Mouse (Mus musculus) CH12.LX (cell line): ENCODE measurements around the gene Adap1. TPM values are rescaled to one million over a fixed set of nuclear protein-coding genes. Genes with fewer than 3 reads are reported as not detected.

Experiments used
- DNase-seq: peaks from one replicate; pipeline ENCODE4 v3.0.0-alpha.2; 2013; ENCODE audit errors: extremely low read depth
- H3K27ac ChIP-seq: 2 replicates; pipeline ENCODE4 v1.5.1; 2012; ENCODE audit warnings: low read depth, mild to moderate bottlenecking, control low read depth, moderate library complexity; ENCODE audit not compliant: insufficient read depth
- H3K27me3 ChIP-seq: replicated peaks from 2 replicates; pipeline ENCODE3; 2012; ENCODE audit warnings: inconsistent platforms
- H3K36me3 ChIP-seq, 2 experiments: replicated peaks in 1 of 2; 2 replicates each; pipeline versions ENCODE3 to v1.6.1; 2012; ENCODE audit warnings: inconsistent platforms in 1 of 2, low read length in 1 of 2, mild to moderate bottlenecking in 1 of 2, mixed read lengths in 1 of 2, moderate library complexity in 1 of 2; ENCODE audit not compliant: control insufficient read depth in 1 of 2, insufficient read depth in 1 of 2
- H3K4me1 ChIP-seq, 2 experiments: 2 replicates each; pipeline ENCODE4 v1.6.1; 2012; ENCODE audit warnings: inconsistent platforms in 1 of 2, moderate library complexity in 1 of 2; ENCODE audit not compliant: insufficient read depth in 2 of 2, control insufficient read depth in 1 of 2
- H3K4me2 ChIP-seq: 2 replicates; pipeline ENCODE4 v1.6.1; 2012; ENCODE audit warnings: low read depth, mild to moderate bottlenecking, control low read depth; ENCODE audit not compliant: poor library complexity, insufficient read depth, severe bottlenecking
- H3K4me3 ChIP-seq, 3 experiments: fragments of 150-350 bp in 1 of 3; sonication (generic) in 1 of 3; replicated peaks in 1 of 3; 2 replicates each; pipeline versions ENCODE3 to v1.5.1; 2011 to 2012; ENCODE audit warnings: low read depth in 2 of 3, low read length in 2 of 3, mild to moderate bottlenecking in 2 of 3, moderate library complexity in 2 of 3, control low read depth in 1 of 3, improper control_type of control experiment in 1 of 3, inconsistent platforms in 1 of 3, mixed read lengths in 1 of 3; ENCODE audit not compliant: poor library complexity in 1 of 3
- H3K79me2 ChIP-seq: replicated peaks from 2 replicates; pipeline ENCODE4 v1.6.1; 2012; ENCODE audit warnings: mild to moderate bottlenecking, moderate library complexity; ENCODE audit not compliant: control insufficient read depth, poor library complexity, insufficient read depth, severe bottlenecking; ENCODE audit errors: extremely low read depth
- H3K9ac ChIP-seq: 2 replicates; pipeline ENCODE4 v1.6.1; 2012; ENCODE audit warnings: low read depth, mild to moderate bottlenecking, control low read depth, moderate library complexity; ENCODE audit not compliant: insufficient read depth
- H3K9me3 ChIP-seq: replicated peaks from 2 replicates; pipeline ENCODE3; 2012; ENCODE audit warnings: low read length, inconsistent platforms, mixed read lengths
- BHLHE40 ChIP-seq: IDR thresholded peaks from 2 replicates; pipeline ENCODE4 v1.6.1; 2011; ENCODE audit warnings: mild to moderate bottlenecking, low read depth, low read length, improper control_type of control experiment
- CHD1 ChIP-seq: IDR thresholded peaks from 2 replicates; pipeline ENCODE4 v1.6.1; 2012; ENCODE audit warnings: low read depth, low read length, improper control_type of control experiment, inconsistent platforms
- CHD2 ChIP-seq: IDR thresholded peaks from 2 replicates; pipeline ENCODE4 v1.6.1; 2011; ENCODE audit warnings: low read length, improper control_type of control experiment
- CTCF ChIP-seq, 2 experiments: IDR thresholded peaks in 1 of 2; conservative IDR thresholded peaks in 1 of 2; 2 replicates each; pipeline ENCODE4 v1.5.1; 2011 to 2012; ENCODE audit warnings: low read depth in 2 of 2, low read length in 2 of 2, improper control_type of control experiment in 1 of 2, inconsistent platforms in 1 of 2, mild to moderate bottlenecking in 1 of 2, moderate library complexity in 1 of 2
- E2F4 ChIP-seq: IDR thresholded peaks from 2 replicates; pipeline ENCODE4 v1.6.1; 2011; ENCODE audit warnings: low read depth, low read length, improper control_type of control experiment; ENCODE audit not compliant: insufficient replicate concordance
- ELF1 ChIP-seq: IDR thresholded peaks from 2 replicates; pipeline ENCODE4 v1.6.1; 2014; ENCODE audit warnings: low read depth, mild to moderate bottlenecking, inconsistent platforms, low read length, improper control_type of control experiment
- EP300 ChIP-seq: IDR thresholded peaks from 2 replicates; pipeline ENCODE4 v1.6.1; 2011; ENCODE audit warnings: low read length, improper control_type of control experiment
- ETS1 ChIP-seq: conservative IDR thresholded peaks from 2 replicates; pipeline ENCODE4 v1.6.1; 2012; ENCODE audit warnings: low read depth, mild to moderate bottlenecking, inconsistent platforms, low read length, improper control_type of control experiment, moderate library complexity
- GABPA ChIP-seq: IDR thresholded peaks from 2 replicates; pipeline ENCODE4 v1.6.1; 2012; ENCODE audit warnings: low read depth, low read length, improper control_type of control experiment, inconsistent platforms; ENCODE audit not compliant: insufficient replicate concordance
- HCFC1 ChIP-seq: IDR thresholded peaks from 2 replicates; pipeline ENCODE4 v1.6.1; 2012; ENCODE audit warnings: low read depth, mild to moderate bottlenecking, inconsistent platforms, low read length, improper control_type of control experiment
- JUN ChIP-seq: IDR thresholded peaks from 2 replicates; pipeline ENCODE4 v1.6.1; 2011; ENCODE audit warnings: low read depth, mild to moderate bottlenecking, low read length, improper control_type of control experiment, moderate library complexity; ENCODE audit not compliant: insufficient read depth
- JUND ChIP-seq: conservative IDR thresholded peaks from 2 replicates; pipeline ENCODE4 v1.6.1; 2011; ENCODE audit warnings: low read depth, low read length, improper control_type of control experiment
- KAT2A ChIP-seq: IDR thresholded peaks from 2 replicates; pipeline ENCODE4 v1.6.1; 2012; ENCODE audit warnings: low read length, improper control_type of control experiment, inconsistent platforms; ENCODE audit not compliant: insufficient replicate concordance
- MAFK ChIP-seq: IDR thresholded peaks from 2 replicates; pipeline ENCODE4 v1.6.1; 2011; ENCODE audit warnings: low read length, improper control_type of control experiment; ENCODE audit not compliant: insufficient replicate concordance
- MAZ ChIP-seq: IDR thresholded peaks from 2 replicates; pipeline ENCODE4 v1.6.1; 2012; ENCODE audit warnings: low read depth, mild to moderate bottlenecking, inconsistent platforms, low read length, improper control_type of control experiment, moderate library complexity
- MEF2A ChIP-seq: IDR thresholded peaks from 2 replicates; pipeline ENCODE4 v1.6.1; 2014; ENCODE audit warnings: low read depth, mild to moderate bottlenecking, inconsistent platforms, low read length, improper control_type of control experiment, borderline replicate concordance
- MXI1 ChIP-seq: IDR thresholded peaks from 2 replicates; pipeline ENCODE4 v1.6.1; 2011; ENCODE audit warnings: mild to moderate bottlenecking, low read depth, low read length, improper control_type of control experiment
- MYC ChIP-seq: IDR thresholded peaks from 2 replicates; pipeline ENCODE4 v1.6.1; 2011; ENCODE audit warnings: low read depth, mild to moderate bottlenecking, improper control_type of control experiment, low read length
- NELFE ChIP-seq: IDR thresholded peaks from 2 replicates; pipeline ENCODE4 v1.6.1; 2011; ENCODE audit warnings: low read depth, low read length, improper control_type of control experiment
- NRF1 ChIP-seq: IDR thresholded peaks from 2 replicates; pipeline ENCODE4 v1.6.1; 2014; ENCODE audit warnings: low read depth, mild to moderate bottlenecking, inconsistent platforms, low read length, improper control_type of control experiment, moderate library complexity
- PAX5 ChIP-seq: IDR thresholded peaks from 2 replicates; pipeline ENCODE4 v1.6.1; 2012; ENCODE audit warnings: low read length, inconsistent platforms, mixed read lengths
- POLR2A ChIP-seq: IDR thresholded peaks from 2 replicates; pipeline ENCODE4 v1.6.1; 2011; ENCODE audit warnings: low read depth, mild to moderate bottlenecking, improper control_type of control experiment, low read length
- POLR2AphosphoS2 ChIP-seq: IDR thresholded peaks from 2 replicates; pipeline ENCODE4 v1.6.1; 2011; ENCODE audit warnings: low read depth, low read length, improper control_type of control experiment
- RAD21 ChIP-seq: IDR thresholded peaks from 2 replicates; pipeline ENCODE4 v1.6.1; 2011; ENCODE audit warnings: low read depth, mild to moderate bottlenecking, low read length, improper control_type of control experiment, moderate library complexity
- RCOR1 ChIP-seq: conservative IDR thresholded peaks from 2 replicates; pipeline ENCODE4 v1.6.1; 2012; ENCODE audit warnings: low read depth, mild to moderate bottlenecking, inconsistent platforms, low read length, improper control_type of control experiment
- SIN3A ChIP-seq: IDR thresholded peaks from 2 replicates; pipeline ENCODE4 v1.6.1; 2012; ENCODE audit warnings: low read length, improper control_type of control experiment, inconsistent platforms
- SMC3 ChIP-seq: IDR thresholded peaks from 2 replicates; pipeline ENCODE4 v1.6.1; 2011; ENCODE audit warnings: low read depth, low read length, improper control_type of control experiment
- TCF12 ChIP-seq: IDR thresholded peaks from 2 replicates; pipeline ENCODE4 v1.6.1; 2014; ENCODE audit warnings: low read depth, mild to moderate bottlenecking, inconsistent platforms, low read length, improper control_type of control experiment
- UBTF ChIP-seq: IDR thresholded peaks from 2 replicates; pipeline ENCODE4 v1.6.1; 2012; ENCODE audit warnings: low read depth, mild to moderate bottlenecking, inconsistent platforms, low read length, improper control_type of control experiment, moderate library complexity
- USF1 ChIP-seq: IDR thresholded peaks from 2 replicates; pipeline ENCODE4 v1.6.1; 2014; ENCODE audit warnings: low read depth, mild to moderate bottlenecking, inconsistent platforms, low read length, improper control_type of control experiment
- USF2 ChIP-seq: conservative IDR thresholded peaks from 2 replicates; pipeline ENCODE4 v1.6.1; 2011; ENCODE audit warnings: low read depth, low read length, improper control_type of control experiment
- ZC3H11A ChIP-seq: IDR thresholded peaks from 2 replicates; pipeline ENCODE4 v1.6.1; 2012; ENCODE audit warnings: low read depth, mild to moderate bottlenecking, inconsistent platforms, low read length, improper control_type of control experiment
- ZMIZ1 ChIP-seq: IDR thresholded peaks from 2 replicates; pipeline ENCODE4 v1.6.1; 2012; ENCODE audit warnings: low read depth, mild to moderate bottlenecking, inconsistent platforms, low read length, improper control_type of control experiment
- ZNF384 ChIP-seq: IDR thresholded peaks from 2 replicates; pipeline ENCODE4 v1.6.1; 2012; ENCODE audit warnings: low read depth, low read length, improper control_type of control experiment, inconsistent platforms
- dilution Hi-C: fragments of 300-500 bp; cut with MboI; formaldehyde crosslinking; loops from 2 replicates; pipeline ENCODE4 v1.14.3; 2020; ENCODE audit warnings: low sequenced_read_pairs; ENCODE audit not compliant: extremely low pct_unique_long_range_greater_than_20kb, extremely low pct_ligation_motif_present
- in situ Hi-C: fragments of 300-500 bp; cut with MboI; formaldehyde crosslinking; loops from 3 replicates; pipeline ENCODE4 v1.14.3; 2019; ENCODE audit warnings: low sequenced_read_pairs, low pct_ligation_motif_present, low pct_unique_long_range_greater_than_20kb, mixed read lengths
- polyA plus RNA-seq: library from polyadenylated mRNA; unstranded; fragments of >175 nt; gene quantifications from 2 replicates; pipeline ENCODE4 v1.2.1, GENCODE M21; 2012; ENCODE audit warnings: low read depth; ENCODE audit not compliant: insufficient read length
- total RNA-seq, 2 experiments: library from RNA; depleted of rRNA; stranded (reverse); fragments of 300-350 nt in 1 of 2; fragments of >200 nt in 1 of 2; gene quantifications; 2 replicates each; pipeline ENCODE4 v1.2.3; 2012 to 2014

The Adap1 gene
- total and polyA plus RNA-seq, 3 experiments: 53.9 to 73.2 (median 70.7) TPM

DNA sequence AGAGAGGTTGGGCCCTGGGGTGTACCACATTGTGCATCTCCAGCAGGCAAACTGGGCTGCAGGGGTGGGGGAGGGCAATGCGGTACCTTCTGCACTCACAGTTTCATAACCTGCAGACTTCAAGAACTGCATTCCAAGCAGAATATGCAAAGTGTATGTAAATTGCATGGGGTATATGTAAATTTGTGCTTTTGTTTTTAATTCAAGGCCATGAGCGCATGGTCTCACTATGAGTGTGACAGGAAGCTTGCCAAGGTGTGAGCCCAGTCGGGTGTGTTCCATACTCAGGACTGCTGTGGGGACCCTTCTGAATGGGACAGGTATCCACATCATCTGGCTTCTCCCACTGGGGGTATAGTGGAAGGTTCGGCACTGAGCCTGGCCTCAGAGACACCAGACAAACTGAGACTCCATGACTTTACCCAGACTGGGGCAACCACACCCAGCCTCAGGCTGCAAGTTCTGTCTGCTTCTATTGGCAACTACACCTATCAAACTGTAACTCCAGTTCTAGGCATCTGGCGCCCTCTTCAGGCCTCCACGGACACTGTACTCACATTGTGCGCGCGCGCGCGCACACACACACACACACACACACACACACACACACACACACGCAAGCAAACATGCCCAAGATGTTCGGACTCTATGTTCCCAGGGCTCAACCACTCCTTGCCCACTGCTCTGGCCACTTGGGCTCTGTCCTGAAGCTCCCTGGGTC is 41.8 kb downstream of the Adap1 start (continued):
- peak; percentile 92 for TF ChIP-seq RCOR1
- TF ChIP-seq ZNF384: no peak
- no peak; the same call in 1 of the 2 replicates for TF ChIP-seq RAD21
- TF ChIP-seq GABPA: no peak
- TF ChIP-seq USF1: no peak
- no peak for TF ChIP-seq ELF1
- no peak for TF ChIP-seq NRF1
- peak; percentile 89 for TF ChIP-seq EP300
- peak; percentile 98 for TF ChIP-seq JUN
- TF ChIP-seq SMC3: no peak
- TF ChIP-seq MYC: peak; percentile 94

DNA sequence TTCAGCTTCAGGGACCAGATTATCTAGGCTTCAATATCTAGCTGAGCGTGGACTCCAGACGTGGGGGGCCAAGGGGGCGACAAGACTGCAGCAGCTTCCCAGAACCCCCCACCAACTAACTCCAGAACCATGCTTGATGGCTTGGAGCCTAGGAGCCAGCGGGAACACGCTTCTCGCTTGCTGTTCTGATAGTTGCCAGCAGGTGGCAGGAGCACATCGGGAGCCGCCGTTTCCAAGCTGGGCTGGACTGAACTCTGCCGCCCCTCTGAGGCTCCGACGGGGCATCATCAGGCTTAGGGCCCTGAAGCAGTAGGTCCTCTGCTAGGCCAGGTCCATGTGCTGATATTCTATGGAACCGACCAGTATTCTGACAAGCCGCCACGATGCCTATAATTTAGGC is 43.2 kb downstream of the Adap1 start:
- H3K27me3 ChIP-seq: no peaks in the 10 kb centered on the region
- peaks cover 48 to 57% of the 10 kb centered on the region in 2 experiments for H3K4me1 ChIP-seq
- peak overlapping the region; percentile 74 for H3K27ac ChIP-seq
- in situ Hi-C loops: loop anchor here (5.0 kb wide), 1 partner anchor 45 kb away; the partner anchor contains the start of gene Adap1
- peaks cover 8% of the 10 kb centered on the region for H3K9me3 ChIP-seq
- no peak overlapping the region for H3K4me3 ChIP-seq
- no peak overlapping the region for H3K9ac ChIP-seq
- H3K36me3 ChIP-seq: peaks cover 47 to 84% of the 10 kb centered on the region in 2 experiments
- dilution Hi-C loops: no loop called here
- no peaks in the 10 kb centered on the region for H3K79me2 ChIP-seq
- no peak overlapping the region for H3K4me2 ChIP-seq
- peak; percentile 84 for DNase-seq
- TF ChIP-seq CHD1 (no peak), ZMIZ1 (no peak), GABPA (no peak), NELFE (peak; percentile 70; the same call in 1 of the 2 replicates), PAX5 (no peak), MEF2A (peak; percentile 53; the same call in 1 of the 2 replicates), MXI1 (0 out of 2 replicates have a peak, but pooled peaks have one; percentile 41), USF1 (no peak), TCF12 (peak; percentile 72), ETS1 (no peak), MAZ (no peak), JUND (no peak), KAT2A (no peak), ZC3H11A (peak; percentile 97), ZNF384 (no peak), RCOR1 (no peak), CTCF (conservative IDR thresholded peaks at IDR 0.05 in 1 of 2, IDR thresholded peaks at IDR 0.05 in 1 of 2; ENCODE audit: low read depth in 2 of 2, low read length in 2 of 2) (peak; percentile 44 to 100), CHD2 (no peak), MAFK (no peak), UBTF (no peak), E2F4 (no peak), POLR2A (peak; percentile 44; the same call in 1 of the 2 replicates), SIN3A (0 out of 2 replicates have a peak, but pooled peaks have one; percentile 41), SMC3 (peak; percentile 99), BHLHE40 (0 out of 2 replicates have a peak, but pooled peaks have one; percentile 21), USF2 (no peak), JUN (no peak), ELF1 (no peak), EP300 (no peak), HCFC1 (no peak; the same call in 1 of the 2 replicates), RAD21 (peak; percentile 98), POLR2AphosphoS2 (no peak), MYC (peak; percentile 61)
